Mouse (Mus musculus) MEL-GATA-1-ER (cell line): ENCODE data around the gene Gcnt7.

Source experiments
- DNase-seq: peaks from one replicate; pipeline ENCODE4 v3.0.0-alpha.2; 2012; ENCODE audit warnings: low read depth; ENCODE audit errors: extremely low read depth

Gene Gcnt7

DNA sequence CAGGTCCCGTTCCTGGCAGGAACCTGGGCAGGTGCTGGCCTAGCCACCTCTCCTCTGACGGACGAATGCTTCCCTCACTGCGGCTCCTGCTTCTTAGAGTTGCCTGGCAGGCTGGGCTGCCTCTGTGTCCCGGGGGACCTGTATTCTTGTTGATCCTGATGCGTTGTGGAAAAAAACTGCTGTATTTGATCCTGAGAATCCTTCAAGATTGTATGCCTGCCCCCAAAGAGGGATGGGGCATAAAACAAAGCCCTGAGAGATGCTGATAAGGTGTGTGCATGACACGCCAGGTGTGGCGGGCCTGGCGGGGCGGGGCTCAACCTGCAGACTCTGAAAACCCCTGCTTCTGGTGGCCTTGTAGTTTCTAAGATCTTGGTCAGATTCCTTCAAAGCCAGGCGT lies at the start of gene Gcnt7:
Gene Gcnt7 (minus strand): TSS at position 101 of the 400 bp plus-strand sequence.
- DNase-seq: no peak

DNA sequence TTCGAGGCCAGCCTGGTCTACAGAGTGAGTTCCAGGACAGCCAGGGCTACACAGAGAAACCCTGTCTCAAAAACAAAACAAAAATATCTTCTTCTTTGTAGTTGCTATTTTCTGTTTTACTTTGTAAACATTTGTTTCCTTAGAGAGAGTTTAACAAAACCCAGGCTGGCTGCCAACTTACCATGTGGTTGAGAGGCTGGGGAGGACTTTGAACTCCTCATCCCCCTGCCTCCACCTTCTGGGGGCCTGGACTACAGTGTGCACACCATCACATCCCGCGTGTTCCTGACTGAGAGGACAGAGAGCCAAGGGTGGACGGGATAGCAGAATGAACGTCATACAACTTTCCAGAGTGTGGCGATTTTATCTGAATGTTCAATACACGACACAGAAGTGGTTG lies 47.7 kb upstream of the Gcnt7 start:
- DNase-seq: no peak

DNA sequence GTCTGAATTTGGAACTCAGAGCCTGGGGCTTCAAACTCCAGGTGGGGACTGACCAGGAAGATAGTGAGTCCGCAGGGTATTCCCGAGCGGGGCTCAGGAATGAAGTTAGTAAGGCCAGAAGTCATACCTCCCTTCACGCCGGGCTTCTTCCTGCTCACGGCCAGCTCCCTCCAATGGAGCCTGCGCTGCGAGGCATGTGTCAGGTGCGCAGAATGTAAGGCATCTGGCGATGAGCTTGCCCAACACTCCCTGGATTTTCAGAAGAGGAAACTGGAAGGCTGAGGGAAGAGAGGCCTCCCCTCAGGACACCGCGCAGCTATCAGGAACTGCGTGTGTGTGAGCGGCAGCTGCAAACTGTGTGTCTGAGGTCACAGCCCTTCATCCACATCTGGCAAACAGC lies 43.8 kb upstream of the Gcnt7 start:
- DNase-seq: no peak

DNA sequence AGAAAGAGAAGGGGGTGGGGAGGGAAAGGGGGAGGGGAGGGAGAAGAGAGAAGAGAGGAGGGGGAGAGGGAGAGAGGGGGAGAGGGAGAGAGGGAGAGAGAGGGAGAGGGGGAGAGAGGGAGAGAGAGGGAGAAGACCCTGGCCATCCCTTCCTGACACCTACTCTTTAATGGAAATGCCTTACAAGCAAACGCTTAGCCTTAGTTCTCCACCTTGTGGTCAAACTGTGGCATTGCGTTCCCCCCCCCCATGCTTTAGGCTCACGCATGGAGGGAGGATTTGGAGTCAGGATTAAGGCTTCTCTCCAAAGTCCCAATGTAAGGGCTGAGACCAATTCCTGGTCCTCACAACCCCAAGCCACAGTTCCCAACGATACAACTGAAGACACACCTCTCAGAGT lies 42.9 kb upstream of the Gcnt7 start:
- no peak for DNase-seq

DNA sequence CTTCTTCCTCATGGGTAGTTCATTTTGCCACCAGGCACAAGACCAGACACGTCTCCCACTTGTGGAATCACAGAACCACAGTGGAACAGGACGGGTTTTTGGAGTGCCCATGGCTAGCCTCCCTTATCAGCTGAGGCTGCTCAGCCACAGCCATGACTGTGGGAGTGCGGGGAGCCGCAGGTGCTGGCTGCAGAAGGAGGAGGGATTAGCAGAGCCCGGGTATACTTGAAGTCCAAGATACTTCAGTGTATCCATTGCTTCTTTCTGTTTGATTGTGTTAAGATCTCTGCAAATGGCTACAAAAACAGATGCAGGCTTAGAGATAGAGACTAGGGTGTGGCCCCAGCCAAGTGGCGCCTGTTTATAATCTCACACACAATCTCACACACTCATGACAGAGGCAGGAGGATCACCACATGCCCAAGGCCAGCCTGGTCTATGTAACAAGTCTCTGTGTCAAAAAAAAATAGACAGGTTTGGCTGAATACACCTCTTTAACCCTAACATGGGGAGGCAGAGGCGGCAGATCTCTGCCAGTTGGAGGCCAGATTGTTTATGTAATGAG lies 42.4 kb upstream of the Gcnt7 start:
- DNase-seq: no peak

DNA sequence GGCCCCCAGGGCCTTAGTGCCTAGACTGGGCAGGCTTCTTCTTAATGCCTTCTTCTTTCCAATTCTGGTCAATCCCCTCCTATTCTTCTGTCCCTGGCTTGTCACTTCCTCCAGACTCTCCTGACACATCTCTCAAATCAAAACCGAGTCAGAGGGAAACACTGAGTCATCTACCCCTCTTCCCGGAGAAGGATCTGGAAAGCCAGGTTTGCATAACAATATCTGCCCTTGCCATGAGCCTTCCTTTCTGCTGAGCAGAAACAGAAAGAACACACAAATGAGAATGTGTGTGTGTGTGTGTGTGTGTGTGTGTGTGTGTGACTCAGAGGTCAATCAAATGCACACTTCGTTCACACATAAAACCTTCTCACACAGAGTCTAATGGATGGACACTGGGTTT lies 40.4 kb upstream of the Gcnt7 start:
- DNase-seq: no peak

DNA sequence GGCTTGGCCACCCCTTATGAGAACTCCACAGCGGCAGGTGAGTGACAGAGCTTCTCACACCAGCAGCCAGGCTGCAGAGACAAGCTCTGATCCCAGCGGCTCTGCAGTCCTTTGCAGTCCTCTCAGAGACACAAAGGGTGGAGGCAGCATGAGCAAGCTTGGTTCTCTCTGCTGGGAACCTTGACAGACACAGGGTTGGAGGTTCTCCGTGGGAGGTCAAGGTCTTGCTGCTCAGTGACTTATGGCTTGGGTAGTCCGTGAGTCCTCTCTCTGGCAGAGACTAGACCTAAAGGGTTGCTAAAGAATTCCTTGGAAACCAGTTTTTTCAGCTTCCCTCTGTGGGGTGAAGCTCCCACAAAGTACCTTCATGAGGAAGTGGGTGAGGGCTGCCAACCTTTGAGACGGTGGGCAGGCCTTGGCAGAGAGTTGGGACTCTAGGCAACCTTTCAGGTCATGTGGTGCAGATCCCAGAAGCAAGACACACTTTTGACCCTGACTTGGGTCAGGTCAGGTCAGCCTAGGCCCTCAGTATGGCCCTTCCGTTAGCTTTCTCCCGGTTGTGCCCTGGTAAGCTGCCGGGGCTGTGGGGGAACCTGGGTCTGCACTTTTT lies 38.4 kb upstream of the Gcnt7 start:
- no peak for DNase-seq

DNA sequence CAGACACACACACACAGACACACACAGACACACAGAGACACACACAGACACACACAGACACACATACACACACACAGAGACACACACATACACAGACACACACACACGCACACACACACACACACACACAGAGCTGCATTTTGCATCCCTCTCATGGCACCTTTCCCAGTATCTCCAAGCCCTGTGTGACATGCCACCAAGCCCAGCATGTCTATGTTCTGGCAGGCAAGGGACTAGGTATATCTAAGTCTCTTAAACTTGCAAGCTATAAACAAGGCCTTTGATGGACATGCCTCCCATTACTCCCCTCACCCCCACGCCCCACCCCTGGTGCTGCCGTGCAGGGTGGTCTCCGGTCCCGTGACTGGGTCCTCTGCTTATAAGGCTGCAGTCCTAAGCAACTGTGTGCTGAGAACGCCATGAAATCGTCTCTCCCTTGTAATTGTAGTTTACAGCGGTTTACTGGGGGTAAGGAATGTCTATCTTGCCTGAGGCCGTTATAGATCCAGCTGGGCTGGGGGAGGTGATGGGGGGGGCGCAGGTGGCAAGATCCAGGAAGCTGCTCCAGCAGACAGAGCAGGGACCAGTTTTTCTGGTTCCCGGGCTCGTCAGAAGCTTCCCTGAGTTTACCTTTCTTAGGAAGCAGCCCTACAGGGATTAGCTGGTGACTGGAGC lies 26.4 kb upstream of the Gcnt7 start:
- DNase-seq: no peak

DNA sequence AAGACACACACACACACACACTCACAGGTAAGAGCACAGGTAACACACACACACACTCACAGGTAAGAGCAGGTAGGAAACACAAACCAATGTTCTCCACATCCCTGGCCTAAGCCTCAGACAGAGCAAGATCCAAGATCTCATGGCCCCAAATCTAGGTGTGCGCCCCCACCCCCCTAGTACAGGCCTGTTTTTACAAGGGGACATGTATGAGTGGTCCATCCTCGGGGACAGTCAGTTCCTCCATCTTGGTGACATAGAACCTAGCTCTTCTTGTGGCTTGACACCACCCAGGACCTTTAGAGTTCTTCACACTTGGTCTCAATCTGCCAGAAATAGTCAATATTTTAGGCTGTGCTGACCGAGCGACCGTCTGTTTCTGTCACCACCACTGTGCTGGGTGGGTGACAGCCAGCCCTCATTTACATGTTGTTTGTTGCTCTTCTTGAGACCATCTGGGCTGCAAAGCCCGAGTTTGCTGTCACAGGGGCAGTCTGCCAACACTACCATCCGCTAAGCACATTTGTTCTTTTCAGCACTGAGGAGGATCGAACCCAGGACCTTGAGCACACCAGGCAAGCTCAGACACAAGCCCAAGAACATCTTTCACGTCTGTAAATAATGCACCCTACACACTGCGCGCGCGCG lies 25.5 kb upstream of the Gcnt7 start:
- DNase-seq: no peak

DNA sequence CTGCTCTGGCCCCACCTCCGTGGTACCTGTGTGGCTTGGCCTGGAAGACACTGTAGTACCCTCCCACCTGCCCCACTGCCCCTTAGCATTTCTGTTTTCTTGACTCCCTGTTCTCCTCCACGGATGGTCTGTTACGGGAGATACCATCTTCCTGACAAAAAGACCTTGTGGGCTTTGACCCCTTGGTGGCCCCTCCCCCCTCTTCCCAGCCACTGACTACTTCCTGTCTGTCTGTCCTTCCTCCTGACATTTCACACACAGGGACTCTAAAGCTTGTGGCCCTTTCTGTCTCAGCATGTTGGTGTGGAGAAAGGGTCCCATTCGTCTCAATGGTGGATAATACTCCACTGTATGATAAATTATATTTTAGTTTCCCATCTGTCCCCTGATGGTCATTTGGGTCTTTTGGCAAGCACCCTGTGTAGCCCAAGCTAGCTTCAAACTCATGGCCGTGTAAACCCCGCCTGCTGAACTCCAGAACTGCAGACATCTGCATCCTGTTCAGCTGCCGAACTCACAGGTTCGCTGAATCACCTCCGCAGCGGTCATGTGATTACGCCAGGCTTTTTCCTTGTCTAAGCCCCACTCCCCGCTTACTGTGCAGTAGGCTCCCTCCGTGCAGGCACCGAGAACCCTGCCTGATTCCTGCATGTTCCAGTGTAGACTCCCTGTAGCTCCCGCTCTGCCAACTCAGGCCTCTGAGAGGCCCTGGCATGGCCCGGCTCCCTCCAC lies 23.4 kb upstream of the Gcnt7 start:
- no peak for DNase-seq

DNA sequence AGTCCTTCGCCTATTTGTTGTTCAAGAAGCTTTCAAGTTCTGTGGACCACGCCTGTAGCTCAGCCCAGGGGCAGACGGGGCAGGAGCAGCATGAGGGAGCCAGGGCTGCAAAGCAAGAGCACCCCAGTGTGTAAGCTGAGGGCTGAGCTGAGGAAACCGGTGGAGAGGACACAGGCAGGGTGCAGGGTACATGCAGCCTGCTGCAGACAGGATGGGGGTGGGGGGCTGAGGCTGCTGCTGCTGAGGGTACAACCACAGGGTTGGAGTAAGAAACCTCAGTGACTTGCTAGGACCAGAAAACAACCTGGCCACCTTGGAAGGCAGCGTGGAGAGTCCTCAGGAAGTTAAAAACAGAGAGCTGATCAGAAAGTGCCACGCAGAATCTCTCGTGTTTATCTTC lies 21.9 kb upstream of the Gcnt7 start:
- DNase-seq: no peak

DNA sequence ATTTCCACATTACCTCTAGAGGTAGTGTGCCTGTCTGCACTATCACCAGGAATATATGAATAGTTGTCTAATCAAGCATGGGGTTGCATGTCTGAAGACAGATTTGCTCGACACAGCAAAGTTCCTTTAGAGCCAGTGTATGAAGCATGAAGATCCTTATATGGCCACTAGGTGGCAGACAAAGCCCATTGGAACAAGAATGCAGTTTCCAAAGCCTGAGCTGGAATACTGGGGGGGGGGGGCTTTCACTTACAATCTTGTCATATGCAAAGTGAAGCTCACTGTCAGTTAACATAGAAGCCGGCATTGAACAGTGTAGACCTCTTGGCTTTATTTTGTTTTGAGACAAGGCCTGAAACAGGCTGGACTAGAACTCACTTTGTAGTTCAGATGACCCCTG lies 19.5 kb upstream of the Gcnt7 start:
- peak; percentile 32 for DNase-seq

DNA sequence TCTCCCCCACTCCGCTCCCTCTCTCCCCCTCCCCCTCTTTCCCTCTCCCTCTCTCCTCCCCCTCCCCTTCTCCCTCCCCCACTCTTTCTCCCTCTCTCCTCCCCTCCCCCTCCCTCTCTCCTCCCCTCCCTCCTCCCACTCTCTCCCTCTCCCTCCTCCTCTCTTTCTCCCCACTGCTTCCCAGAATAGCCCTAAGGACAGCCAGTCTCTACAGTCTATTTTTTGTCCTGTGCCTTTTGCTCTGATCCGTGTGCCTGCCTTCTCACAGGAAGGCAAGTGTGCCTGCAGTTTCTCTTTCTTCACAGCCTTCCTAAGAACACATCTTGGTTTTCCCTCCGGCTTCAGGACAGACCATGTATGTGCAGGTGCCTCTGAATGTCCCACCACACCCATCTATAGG lies 19.0 kb upstream of the Gcnt7 start:
- no peak for DNase-seq

DNA sequence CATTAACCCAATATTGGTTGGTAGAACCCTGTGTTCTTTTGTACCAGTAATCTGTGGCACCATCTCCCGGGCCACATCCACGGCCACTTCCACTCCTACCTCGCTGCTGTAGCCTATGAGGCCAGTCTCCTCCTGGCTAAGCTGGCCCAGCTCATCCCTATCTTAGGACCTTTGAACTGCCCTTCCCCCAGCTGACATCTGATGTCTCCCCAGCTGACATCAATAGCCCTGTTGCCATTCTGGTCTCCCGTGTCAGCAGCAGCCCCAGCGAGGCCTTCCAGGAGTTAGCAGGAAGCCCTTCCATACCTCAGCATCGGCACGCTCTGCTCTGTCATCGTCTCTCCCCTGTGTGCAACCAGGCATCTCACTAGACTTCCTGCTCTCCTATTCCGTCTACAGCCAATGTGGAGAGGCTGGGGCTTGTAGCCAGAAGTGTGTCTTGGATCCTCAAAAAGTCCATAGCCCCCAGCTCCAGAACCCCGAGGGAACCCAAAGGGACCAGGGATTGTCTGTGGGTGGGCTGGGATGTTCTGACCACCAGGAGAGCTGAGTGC lies 18.4 kb upstream of the Gcnt7 start:
- no peak for DNase-seq

DNA sequence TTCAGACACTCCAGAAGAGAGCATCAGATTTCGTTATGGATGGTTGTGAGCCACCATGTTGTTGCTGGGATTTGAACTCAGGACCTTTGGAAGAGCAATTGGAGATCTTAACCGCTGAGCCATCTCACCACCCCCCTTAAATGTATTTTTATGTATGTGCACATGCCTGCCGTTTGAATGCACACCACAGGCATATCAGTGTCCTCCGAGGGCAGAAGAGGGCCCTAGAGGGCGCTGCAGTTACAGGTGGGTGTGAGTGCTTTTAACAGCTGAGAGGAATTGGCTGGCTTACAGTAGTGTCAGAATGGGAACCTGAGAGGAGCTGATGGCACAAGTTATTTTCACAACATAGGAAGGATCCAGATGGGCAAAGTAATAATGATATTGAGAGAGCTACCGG lies 16.6 kb upstream of the Gcnt7 start:
- DNase-seq: peak; percentile 43

DNA sequence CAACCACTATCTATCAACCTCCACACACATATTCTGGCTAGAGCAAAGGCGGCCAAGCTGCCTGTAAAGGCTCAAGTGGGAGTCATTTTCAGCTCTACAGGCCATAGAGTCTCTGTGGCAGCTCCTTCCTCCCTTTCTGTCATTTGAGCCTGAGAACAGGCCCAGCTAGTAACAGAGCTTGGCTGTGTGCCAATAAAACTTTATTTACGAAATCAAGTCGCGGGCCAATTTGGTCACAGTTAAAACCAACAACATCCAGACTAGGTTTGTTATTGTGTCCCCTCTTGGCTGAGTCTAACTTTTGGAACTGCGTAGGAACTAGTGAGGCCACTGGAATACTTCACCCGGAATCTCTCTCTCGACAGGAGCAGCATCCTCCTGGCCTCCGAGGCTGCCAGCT lies 15.2 kb upstream of the Gcnt7 start:
- DNase-seq: no peak

DNA sequence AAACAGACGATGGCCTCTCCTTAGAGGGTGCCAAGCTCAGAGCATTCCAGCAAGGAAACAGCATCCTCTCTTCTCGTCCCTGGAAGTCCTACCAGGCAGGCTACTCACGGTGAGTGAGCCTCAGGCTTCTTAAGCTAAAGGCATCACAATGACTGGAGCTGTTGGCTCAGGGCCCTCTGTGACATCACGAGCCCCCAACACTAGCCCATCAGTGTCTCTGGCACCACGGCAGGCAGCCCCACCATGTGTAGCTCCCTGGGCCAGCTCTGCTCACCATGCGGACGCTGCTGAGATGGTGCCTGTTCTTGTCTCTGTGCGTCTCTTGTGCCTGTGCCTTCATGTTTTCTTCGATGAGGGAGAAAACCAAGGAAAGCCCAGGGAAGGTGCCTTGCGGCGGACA lies 13.9 kb upstream of the Gcnt7 start, which contains the start of gene Fam209:
Gene Fam209 (plus strand): TSS at position 203 of the 400 bp plus-strand sequence.
- DNase-seq: no peak

DNA sequence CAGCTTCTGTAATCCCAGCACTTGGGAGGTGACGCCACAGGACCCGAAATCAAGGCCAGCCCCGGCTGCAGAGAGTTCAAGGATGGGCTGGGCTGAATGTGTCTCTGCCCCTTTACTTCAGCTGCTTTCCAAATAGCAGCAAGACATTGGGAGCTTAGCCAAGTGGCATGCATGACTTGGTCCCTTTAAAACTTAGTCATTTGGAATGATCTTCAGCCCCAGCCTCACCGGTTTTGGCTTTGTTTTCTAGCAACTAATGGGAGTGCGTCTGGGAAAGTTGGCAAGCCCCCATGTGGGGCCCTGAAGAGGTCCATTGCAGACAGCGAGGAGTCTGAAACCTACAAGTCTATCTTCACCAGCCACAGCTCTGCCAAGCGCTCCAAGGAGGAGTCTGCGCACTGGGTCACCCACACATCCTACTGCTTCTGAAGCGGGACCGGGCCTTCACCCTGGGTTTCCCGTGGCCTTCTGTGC lies 10.0 kb upstream of the Gcnt7 start:
- no peak for DNase-seq

DNA sequence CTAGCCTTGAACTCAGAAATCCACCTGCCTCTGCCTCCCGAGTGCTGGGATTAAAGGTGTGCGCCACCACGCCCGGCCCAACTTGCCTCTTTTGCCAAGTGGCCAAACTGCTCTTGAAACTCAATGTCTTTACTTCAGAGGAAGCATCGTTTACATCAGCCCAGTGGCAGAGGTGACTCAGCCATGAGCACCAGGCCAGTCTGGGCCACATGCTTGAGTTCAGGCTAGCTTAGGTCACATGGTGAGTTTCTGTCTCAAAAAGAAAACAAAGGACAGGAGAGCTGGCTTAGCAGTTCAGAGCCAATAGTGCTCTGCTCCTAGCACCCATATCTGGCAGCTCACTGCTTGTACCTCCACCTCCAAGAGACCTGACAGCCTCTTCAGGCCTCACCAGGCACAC lies 8.8 kb upstream of the Gcnt7 start:
- no peak for DNase-seq

DNA sequence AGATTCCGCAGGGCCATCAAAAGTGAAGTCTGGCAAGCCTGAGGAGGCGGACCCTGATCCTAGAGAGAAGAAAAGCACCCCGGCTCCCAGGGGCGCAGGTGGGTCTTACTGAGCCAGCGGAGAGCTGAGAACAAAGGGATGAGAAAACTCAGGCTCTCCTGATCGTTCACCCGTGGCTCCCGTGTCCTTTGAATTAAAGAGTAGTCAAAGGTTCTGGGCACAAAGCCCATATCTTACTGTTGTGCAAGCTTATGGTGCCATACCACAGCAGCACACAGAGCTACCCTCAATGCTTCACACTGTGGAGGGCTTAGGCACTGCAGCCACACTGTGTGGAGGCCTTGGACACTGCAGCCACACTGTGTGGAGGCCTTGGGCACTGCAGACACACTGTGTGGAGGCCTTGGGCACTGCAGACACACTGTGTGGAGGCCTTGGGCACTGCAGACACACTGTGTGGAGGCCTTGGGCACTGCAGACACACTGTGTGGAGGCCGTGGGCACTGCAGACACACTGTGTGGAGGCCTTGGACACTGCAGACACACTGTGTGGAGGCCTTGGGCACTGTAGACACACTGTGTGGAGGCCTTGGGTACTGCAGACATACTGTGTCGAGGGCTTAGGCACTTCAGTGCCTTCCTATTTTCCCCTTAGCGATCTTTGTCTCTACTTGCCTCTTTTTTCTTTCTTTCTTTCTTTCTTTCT lies 8.2 kb upstream of the Gcnt7 start:
- DNase-seq: no peak

DNA sequence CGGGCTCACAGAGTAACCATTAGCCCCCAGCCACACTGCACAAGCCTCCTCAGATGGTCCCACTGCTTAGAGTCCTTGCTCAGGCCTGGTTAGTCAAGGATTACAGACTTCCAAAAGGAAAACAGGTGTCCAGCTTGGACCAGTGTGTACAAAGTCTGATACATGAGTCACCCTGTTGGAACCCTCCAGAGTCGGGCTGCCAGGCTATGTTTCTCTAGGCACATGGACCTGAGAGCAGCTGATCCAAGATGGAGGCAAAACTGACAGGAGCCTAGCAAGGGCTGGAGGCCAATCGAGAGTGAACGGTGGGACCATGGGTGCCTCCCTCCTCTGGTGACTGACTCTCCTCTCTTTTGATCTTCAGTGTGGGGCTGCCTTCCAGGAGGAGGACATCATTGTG lies 4.4 kb upstream of the Gcnt7 start:
- DNase-seq: no peak
